ENCODE assay signal across 8 mouse cellular contexts in genomic region chr13:62466424-62467334, GRCm38 (mm10). TPM values are rescaled to one million over a fixed set of nuclear protein-coding genes. Genes with fewer than 3 reads are reported as not detected.
DNase-seq lines count a peak whose midpoint lies in the region; ATAC-seq and TF ChIP-seq lines count a peak whose summit lies in the region.
"Not testable (repeated sequence)": the region's sequence is repeated elsewhere in the genome, so short reads cannot be mapped to it uniquely, and the experiment has no call there.

Gm49359 (minus strand) TSS chr13:62466832.

- H3K27ac ChIP-seq in heart, embryonic 12.5 days (ENCODE audit: poor library complexity, severe bottlenecking): peak within 1 kb of the TSS; percentile 62; the same call in 1 of the 2 replicates
- H3K27ac ChIP-seq in kidney, postnatal 0 days: peak within 1 kb of the TSS; percentile 91
- H3K27ac ChIP-seq in liver, embryonic 11.5 days (ENCODE audit: low read depth, low read length): not testable (repeated sequence)
- 0 out of 2 replicates have a peak within 1 kb of the TSS, but pooled peaks have one; percentile 34 for H3K27ac ChIP-seq in stomach, embryonic 14.5 days (ENCODE audit: low read length)

- not testable (repeated sequence) for TF ChIP-seq CTCF in kidney, postnatal 0 days (IDR thresholded peaks at IDR 0.05; ENCODE audit: low read depth)

- peak; percentile 96 for ATAC-seq in erythroid progenitor cell, adult 5-6 weeks (replicated peaks; ENCODE audit: low FRiP score, poor library complexity, severe bottlenecking)
- peak; percentile 96 for ATAC-seq in heart, embryonic 12.5 days (ENCODE audit: insufficient number of reproducible peaks, low FRiP score)
- ATAC-seq in kidney, postnatal 0 days (replicated peaks; ENCODE audit: low FRiP score, low read depth): peak; percentile 100
- ATAC-seq in liver, embryonic 11.5 days (replicated peaks; ENCODE audit: low FRiP score): peak; percentile 100
- ATAC-seq in stomach, embryonic 14.5 days (ENCODE audit: insufficient number of reproducible peaks, insufficient read depth, low FRiP score, low read depth): peak; percentile 99

- peak within 1 kb of the TSS; percentile 71 for H3K9ac ChIP-seq in heart, embryonic 12.5 days
- H3K9ac ChIP-seq in kidney, postnatal 0 days (ENCODE audit: low read depth, low read length): peak within 1 kb of the TSS; percentile 78
- H3K9ac ChIP-seq in liver, embryonic 11.5 days (ENCODE audit: low read depth, low read length): peak within 1 kb of the TSS; percentile 53
- H3K9ac ChIP-seq in stomach, embryonic 14.5 days (replicated peaks; ENCODE audit: low read depth, low read length): not testable (repeated sequence)

- H3K9me3 ChIP-seq in heart, embryonic 12.5 days (replicated peaks); kidney, postnatal 0 days (replicated peaks; ENCODE audit: low read length); liver, embryonic 11.5 days (ENCODE audit: control insufficient read depth, low read length); stomach, embryonic 14.5 days (ENCODE audit: control insufficient read depth, low read depth, low read length): not testable (repeated sequence)

- 2% methylated on average over 28 of the region's 28 CpGs for WGBS in heart, embryonic 12.5 days
- 1% methylated on average over 28 of the region's 28 CpGs for WGBS in kidney, postnatal 0 days
- 2% methylated on average over 27 of the region's 28 CpGs for WGBS in liver, embryonic 11.5 days
- WGBS in stomach, embryonic 14.5 days: 2% methylated on average over 28 of the region's 28 CpGs

- peak; percentile 92 for DNase-seq in CD4-positive helper T cell, adult 2 months (ENCODE audit: low read depth, low spot score)
- DNase-seq in brain, embryonic 18.5 days (ENCODE audit: low read depth, low spot score): peak; percentile 88
- peak; percentile 96 for DNase-seq in kidney, postnatal 0 days (ENCODE audit: low spot score)
- DNase-seq in liver, embryonic 11.5 days (ENCODE audit: low spot score): peak; percentile 74
- peak; percentile 94 for DNase-seq in naive thymus-derived CD4-positive, alpha-beta T cell, adult 2 months (ENCODE audit: low read depth)

- peak within 1 kb of the TSS; percentile 58 for H3K4me2 ChIP-seq in heart, embryonic 12.5 days
- H3K4me2 ChIP-seq in kidney, postnatal 0 days (ENCODE audit: low read length): peak within 1 kb of the TSS; percentile 47
- peak within 1 kb of the TSS; percentile 44 for H3K4me2 ChIP-seq in liver, embryonic 11.5 days
- peak within 1 kb of the TSS; percentile 25; the same call in 1 of the 2 replicates for H3K4me2 ChIP-seq in stomach, embryonic 14.5 days (replicated peaks; ENCODE audit: low read depth, low read length)

- not testable (repeated sequence) for H3K4me1 ChIP-seq in heart, embryonic 12.5 days (replicated peaks); kidney, postnatal 0 days (replicated peaks; ENCODE audit: insufficient read depth, low read length); liver, embryonic 11.5 days (replicated peaks; ENCODE audit: control insufficient read depth, insufficient read depth, low read length); stomach, embryonic 14.5 days (ENCODE audit: control insufficient read depth, insufficient read depth, low read length)

- H3K4me3 ChIP-seq in heart, embryonic 12.5 days: peak within 1 kb of the TSS; percentile 66
- peak within 1 kb of the TSS; percentile 63 for H3K4me3 ChIP-seq in kidney, postnatal 0 days (replicated peaks; ENCODE audit: low read depth, low read length)
- peak within 1 kb of the TSS; percentile 59 for H3K4me3 ChIP-seq in liver, embryonic 11.5 days (ENCODE audit: low read depth, low read length)
- peak within 1 kb of the TSS; percentile 46 for H3K4me3 ChIP-seq in stomach, embryonic 14.5 days (ENCODE audit: low read depth, low read length)

- H3K36me3 ChIP-seq in heart, embryonic 12.5 days: peaks cover 11% of the 10 kb centered on the region
- not testable (repeated sequence) for H3K36me3 ChIP-seq in kidney, postnatal 0 days (ENCODE audit: insufficient read depth, low read length); liver, embryonic 11.5 days (ENCODE audit: control insufficient read depth, insufficient read depth, low read length); stomach, embryonic 14.5 days (ENCODE audit: control insufficient read depth, insufficient read depth, low read length)

- H3K27me3 ChIP-seq in heart, embryonic 12.5 days (replicated peaks); kidney, postnatal 0 days (ENCODE audit: insufficient read depth, low read length); liver, embryonic 11.5 days (replicated peaks; ENCODE audit: control insufficient read depth, insufficient read depth, low read length); stomach, embryonic 14.5 days (ENCODE audit: control insufficient read depth, insufficient read depth, low read length): not testable (repeated sequence)

RNA-seq across cellular contexts. Expression of gene Gm49359, which starts in this region (rescaled TPM):
- 1.8 TPM in 1 of 2 replicates, not detected in the other for total RNA-seq in erythroid progenitor cell, adult 5-6 weeks (2015; ENCODE audit: low replicate concordance)
- 0.51 and 1.6 TPM in 2 replicates for total RNA-seq in erythroid progenitor cell, adult 5-6 weeks (2017; ENCODE audit: low replicate concordance)
- 9.0 and 9.5 TPM in 2 replicates for polyA plus RNA-seq in heart, embryonic 12.5 days (2016; fragmentation: Nextera tagmentation; extraction: Ambion mirVana)
- polyA plus RNA-seq in kidney, postnatal 0 days (2015; fragmentation: Nextera tagmentation; extraction: Ambion mirVana): 6.7 and 7.8 TPM in 2 replicates
- polyA plus RNA-seq in liver, embryonic 11.5 days (2014; fragmentation: Nextera tagmentation; extraction: Ambion mirVana): 5.4 and 5.7 TPM in 2 replicates
- polyA plus RNA-seq in stomach, embryonic 14.5 days (2014; fragmentation: Nextera tagmentation; extraction: Ambion mirVana): 14.1 and 15.4 TPM in 2 replicates
